Mouse (Mus musculus) lung, embryonic 14.5 days (tissue): ENCODE data around the gene C1qtnf2. TPM values are rescaled to one million over a fixed set of nuclear protein-coding genes. Genes with fewer than 3 reads are reported as not detected.

ENCODE experiments used
- ATAC-seq: fragments of 200-750 bp; cut with Nextera tagmentation; 2 replicates; pipeline ENCODE4 v1.8.0; 2017; ENCODE audit warnings: mild to moderate bottlenecking, moderate TSS enrichment, moderate library complexity; ENCODE audit not compliant: insufficient read depth
- DNase-seq: peaks from one replicate; pipeline ENCODE4 v3.0.0-alpha.2; 2015
- H3K27ac ChIP-seq: fragments of 300-500 bp; sonication (generic); 2 replicates; pipeline ENCODE4 v1.5.1; 2014; ENCODE audit warnings: low read depth, mild to moderate bottlenecking, moderate library complexity
- H3K27me3 ChIP-seq: fragments of 300-500 bp; sonication (generic); 2 replicates; pipeline ENCODE4 v1.6.1; 2014; ENCODE audit warnings: low read length, control low read depth; ENCODE audit not compliant: insufficient read depth
- H3K36me3 ChIP-seq: fragments of 300-500 bp; sonication (generic); 2 replicates; pipeline ENCODE4 v1.6.1; 2014; ENCODE audit warnings: control low read depth; ENCODE audit not compliant: insufficient read depth
- H3K4me1 ChIP-seq: fragments of 300-500 bp; sonication (generic); 2 replicates; pipeline ENCODE4 v1.6.1; 2014; ENCODE audit warnings: antibody characterized with exemption, control low read depth; ENCODE audit not compliant: insufficient read depth
- H3K4me2 ChIP-seq: fragments of 300-500 bp; sonication (generic); 2 replicates; pipeline ENCODE4 v1.6.1; 2014; ENCODE audit warnings: mild to moderate bottlenecking
- H3K4me3 ChIP-seq: fragments of 300-500 bp; sonication (generic); 2 replicates; pipeline ENCODE4 v1.5.1; 2014; ENCODE audit warnings: low read depth, low read length
- H3K9ac ChIP-seq: fragments of 300-500 bp; sonication (generic); 2 replicates; pipeline ENCODE4 v1.6.1; 2014
- H3K9me3 ChIP-seq: fragments of 300-500 bp; sonication (generic); 2 replicates; pipeline ENCODE4 v1.6.1; 2016; ENCODE audit warnings: low read depth, low read length, control low read depth
- CTCF ChIP-seq: IDR thresholded peaks from 2 replicates; pipeline ENCODE4 v1.5.1; 2016; ENCODE audit warnings: antibody characterized with exemption, low read depth
- WGBS: fragments of 180-500 bp; shearing (Covaris S2); extraction: QIAGEN DNeasy Blood & Tissue Kit; methylation state at CpG from one replicate; pipeline ENCODE4 v1.1.7; 2014; 5-methylcytosine and 5-hydroxymethylcytosine counted together
- polyA plus RNA-seq: library from polyadenylated mRNA; unstranded; fragments of >200 nt; fragmentation: Nextera tagmentation; extraction: Ambion mirVana; gene quantifications from 2 replicates; pipeline ENCODE4 v1.2.1, GENCODE M21; 2014

The C1qtnf2 gene
- polyA plus RNA-seq, 1 experiment from 2014 or later: 2.1 TPM

DNA sequence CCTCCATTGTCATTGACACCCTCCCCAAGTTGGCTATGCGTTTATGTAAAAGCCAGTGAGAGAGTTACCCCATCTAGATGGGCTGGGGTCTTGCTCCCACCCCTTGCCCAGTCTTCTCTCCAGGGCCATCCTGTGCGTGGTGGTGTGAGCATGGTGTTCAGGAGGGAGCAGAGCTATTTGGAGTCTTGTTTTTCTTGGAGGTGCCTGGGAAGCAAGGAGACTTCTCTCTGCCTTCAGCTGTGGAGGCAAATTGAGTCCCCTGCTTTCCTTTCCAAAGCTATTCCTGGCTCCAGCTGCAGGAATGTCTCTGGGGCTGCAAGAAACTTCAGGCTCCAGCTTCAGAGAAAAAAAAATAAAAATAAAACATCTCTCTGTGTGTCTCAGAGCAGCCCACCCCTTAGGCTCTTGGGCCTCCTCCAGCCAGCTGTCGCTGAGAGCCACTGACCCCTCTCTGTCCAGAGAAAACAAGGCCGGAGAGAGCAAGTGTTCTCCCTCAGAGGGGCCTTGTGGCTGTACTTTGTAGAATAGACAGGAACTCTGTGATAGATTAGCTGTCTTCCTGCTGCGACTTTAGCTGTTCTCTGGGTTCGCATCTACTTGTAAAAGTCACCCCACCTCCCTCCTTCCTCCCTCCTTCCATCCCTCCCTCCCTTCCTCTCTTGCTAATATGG, 9.2 kb downstream of the C1qtnf2 start:
- TF ChIP-seq CTCF: no peak
- H3K27ac ChIP-seq: peak overlapping the region; percentile 71
- peak; percentile 82 for ATAC-seq
- peaks cover 38% of the 10 kb centered on the region for H3K4me1 ChIP-seq
- H3K4me2 ChIP-seq: no peak overlapping the region
- WGBS: 17% methylated on average over 6 of the region's 6 CpGs
- no peaks in the 10 kb centered on the region for H3K27me3 ChIP-seq
- no peaks in the 10 kb centered on the region for H3K36me3 ChIP-seq
- no peaks in the 10 kb centered on the region for H3K9me3 ChIP-seq
- H3K9ac ChIP-seq: no peak overlapping the region
- no peak overlapping the region for H3K4me3 ChIP-seq
- peak; percentile 77 for DNase-seq

DNA sequence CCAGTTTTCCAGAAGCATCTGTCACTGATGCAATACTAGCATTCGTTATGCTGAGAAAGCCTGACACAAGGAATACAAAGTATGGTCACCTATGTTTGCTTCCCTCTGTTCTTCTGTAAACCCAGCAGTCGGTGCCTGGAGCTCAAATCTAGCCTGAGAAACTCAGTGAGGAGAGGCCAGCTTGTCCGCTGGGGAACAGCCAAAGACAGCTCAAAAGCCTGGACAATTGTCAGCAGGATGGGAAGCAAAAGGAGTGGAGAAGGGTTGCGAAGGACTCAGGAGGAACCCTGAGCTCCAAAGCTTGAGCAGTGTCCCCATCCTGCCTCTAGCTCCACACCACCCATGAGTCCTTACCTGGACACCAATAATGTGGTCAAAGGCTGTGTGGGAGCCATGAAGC, 10.0 kb downstream of the C1qtnf2 start:
- H3K36me3 ChIP-seq: no peaks in the 10 kb centered on the region
- no peaks in the 10 kb centered on the region for H3K27me3 ChIP-seq
- H3K27ac ChIP-seq: peak overlapping the region; percentile 10; the same call in 1 of the 2 replicates
- no peak for ATAC-seq
- DNase-seq: peak; percentile 34
- no peaks in the 10 kb centered on the region for H3K9me3 ChIP-seq
- no peak overlapping the region for H3K9ac ChIP-seq
- peaks cover 38% of the 10 kb centered on the region for H3K4me1 ChIP-seq
- no peak for TF ChIP-seq CTCF
- 54% methylated on average over 4 of the region's 4 CpGs for WGBS
- no peak overlapping the region for H3K4me2 ChIP-seq
- H3K4me3 ChIP-seq: no peak overlapping the region

DNA sequence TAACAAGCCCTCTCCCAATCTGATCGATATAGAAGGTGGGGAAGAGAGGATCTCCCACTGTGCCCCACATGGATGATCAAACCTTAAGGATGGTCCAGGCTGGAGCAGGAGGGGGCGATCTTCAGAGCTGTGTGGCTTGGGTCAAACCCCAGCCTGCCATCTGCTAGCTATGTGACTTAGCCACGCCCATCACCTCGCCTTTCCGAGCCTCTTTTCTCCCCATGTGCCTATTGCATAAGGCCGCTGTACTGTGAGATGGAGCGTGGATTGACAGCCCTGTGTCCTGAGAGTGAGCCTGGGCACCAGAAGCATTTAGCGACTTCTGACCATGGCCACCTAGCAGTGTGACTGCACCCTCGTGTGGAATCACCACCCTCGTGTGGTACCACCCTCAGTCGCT, 10.6 kb downstream of the C1qtnf2 start:
- H3K36me3 ChIP-seq: no peaks in the 10 kb centered on the region
- H3K9me3 ChIP-seq: no peaks in the 10 kb centered on the region
- H3K4me1 ChIP-seq: peaks cover 38% of the 10 kb centered on the region
- no peak overlapping the region for H3K27ac ChIP-seq
- H3K4me3 ChIP-seq: no peak overlapping the region
- 34% methylated on average over 11 of the region's 11 CpGs for WGBS
- ATAC-seq (no peak), DNase-seq (no peak)
- no peak overlapping the region for H3K9ac ChIP-seq
- no peak for TF ChIP-seq CTCF
- no peak overlapping the region for H3K4me2 ChIP-seq
- no peaks in the 10 kb centered on the region for H3K27me3 ChIP-seq

DNA sequence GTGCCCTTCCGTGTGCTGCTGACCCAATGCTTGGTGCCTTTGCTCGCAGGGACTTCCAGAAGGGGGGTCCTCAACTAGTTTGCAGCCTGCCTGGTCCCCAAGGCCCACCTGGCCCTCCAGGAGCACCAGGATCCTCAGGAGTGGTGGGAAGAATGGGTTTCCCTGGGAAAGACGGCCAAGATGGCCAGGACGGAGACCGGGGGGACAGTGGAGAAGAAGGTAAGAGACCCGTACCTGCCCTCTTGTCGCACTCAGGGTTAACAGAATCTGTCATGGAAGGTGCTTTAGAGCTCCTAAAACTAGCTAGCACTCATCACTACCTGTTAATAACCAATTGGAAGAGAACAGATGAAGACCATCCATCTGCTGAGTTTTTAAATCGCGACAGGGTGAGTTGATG, 11.8 kb downstream of the C1qtnf2 start:
- H3K9me3 ChIP-seq: no peaks in the 10 kb centered on the region
- no peak for TF ChIP-seq CTCF
- no peak overlapping the region for H3K27ac ChIP-seq
- H3K9ac ChIP-seq: no peak overlapping the region
- no peak overlapping the region for H3K4me2 ChIP-seq
- DNase-seq (no peak), ATAC-seq (no peak)
- H3K4me1 ChIP-seq: peaks cover 37% of the 10 kb centered on the region
- no peaks in the 10 kb centered on the region for H3K36me3 ChIP-seq
- WGBS: 79% methylated on average over 9 of the region's 9 CpGs
- H3K4me3 ChIP-seq: no peak overlapping the region
- H3K27me3 ChIP-seq: no peaks in the 10 kb centered on the region

DNA sequence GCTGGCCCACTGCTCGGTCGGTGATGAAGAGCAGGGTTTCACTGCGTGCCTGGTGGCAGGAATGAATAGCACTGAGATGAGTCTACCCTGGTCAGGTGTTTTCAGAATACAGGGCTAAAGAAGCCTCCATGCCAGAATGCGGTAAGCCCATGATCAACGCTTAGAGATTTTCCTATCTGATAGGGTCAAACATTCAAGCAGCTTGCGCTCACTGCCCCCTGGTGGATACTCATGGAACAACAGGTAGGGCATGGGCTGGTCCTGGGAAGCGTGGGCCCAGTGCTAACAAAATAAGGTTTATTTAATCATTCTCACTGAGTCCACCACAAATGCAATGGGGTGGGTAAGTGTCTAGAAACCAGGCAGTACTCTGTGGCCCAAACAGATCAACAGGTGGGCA, 18.6 kb downstream of the C1qtnf2 start:
- peak; percentile 21; the same call in 1 of the 2 replicates for ATAC-seq
- H3K27me3 ChIP-seq: no peaks in the 10 kb centered on the region
- 26% methylated on average over 7 of the region's 7 CpGs for WGBS

DNA sequence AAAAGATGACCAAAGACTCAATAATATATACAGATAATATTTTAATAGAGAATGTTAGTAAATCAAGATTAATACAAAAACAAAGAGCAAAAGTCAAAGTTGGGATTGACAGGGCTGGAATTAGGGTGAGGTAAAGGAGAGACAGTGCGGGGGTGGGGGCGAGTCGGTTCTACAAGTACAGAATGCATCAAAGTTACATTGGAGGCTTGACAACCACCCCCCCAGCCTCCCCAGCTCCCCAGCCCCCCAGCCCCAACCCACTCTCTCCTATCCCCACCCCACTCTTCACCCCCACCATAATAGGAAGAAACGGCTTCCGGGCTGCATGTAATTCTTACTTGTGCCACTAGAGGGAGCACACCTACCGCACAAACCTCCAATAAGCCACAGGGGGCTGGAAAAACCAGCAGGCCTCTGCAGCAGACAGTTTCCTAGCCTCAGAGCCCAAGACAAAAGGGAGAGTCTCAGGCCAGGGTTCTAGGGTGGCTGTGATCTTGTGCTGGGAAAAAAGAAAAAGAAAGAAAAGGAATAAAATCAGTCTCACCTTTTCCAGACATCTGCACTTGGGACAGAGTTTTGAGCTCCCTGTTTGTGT, 19.8 kb downstream of the C1qtnf2 start:
- ATAC-seq: peak; percentile 85
- no peaks in the 10 kb centered on the region for H3K36me3 ChIP-seq
- no peak overlapping the region for H3K27ac ChIP-seq
- H3K9ac ChIP-seq: no peak overlapping the region
- no peaks in the 10 kb centered on the region for H3K4me1 ChIP-seq
- TF ChIP-seq CTCF: peak; percentile 95
- H3K4me3 ChIP-seq: no peak overlapping the region
- H3K9me3 ChIP-seq: no peaks in the 10 kb centered on the region
- no peaks in the 10 kb centered on the region for H3K27me3 ChIP-seq
- no peak overlapping the region for H3K4me2 ChIP-seq
- WGBS: 15% methylated on average over 6 of the region's 6 CpGs
- peak; percentile 92 for DNase-seq

More for the DNA sequence above, 18.6 kb downstream of the C1qtnf2 start:
- peak; percentile 89 for DNase-seq
- TF ChIP-seq CTCF: peak; percentile 99
- Histone ChIP-seq H3K36me3 (no peaks in the 10 kb centered on the region), H3K4me3 (no peak overlapping the region), H3K4me2 (no peak overlapping the region), H3K9me3 (no peaks in the 10 kb centered on the region), H3K4me1 (no peaks in the 10 kb centered on the region), H3K9ac (no peak overlapping the region), H3K27ac (no peak overlapping the region)

GRCm38 (mm10) chr11:43495037-43495436, 21.0 kb downstream of the C1qtnf2 start:
- TF ChIP-seq CTCF: peak; percentile 56
- Histone ChIP-seq H3K27me3 (no peaks in the 10 kb centered on the region), H3K36me3 (no peaks in the 10 kb centered on the region), H3K9ac (no peak overlapping the region), H3K27ac (no peak overlapping the region), H3K4me1 (no peaks in the 10 kb centered on the region), H3K9me3 (no peaks in the 10 kb centered on the region), H3K4me2 (no peak overlapping the region), H3K4me3 (no peak overlapping the region)
- 36% methylated on average over 8 of the region's 8 CpGs for whole genome bisulfite sequencing
- DNase-seq (peak; percentile 55), ATAC-seq (peak; percentile 21)
